Mouse (Mus musculus) neural tube, embryonic 13.5 days (tissue): ENCODE data around the gene Erlec1. TPM values are rescaled to one million over a fixed set of nuclear protein-coding genes. Genes with fewer than 3 reads are reported as not detected.

Source experiments
- ATAC-seq: fragments of 200-750 bp; cut with Nextera tagmentation; 2 replicates; pipeline ENCODE4 v1.8.0; 2017; ENCODE audit warnings: low read depth, mild to moderate bottlenecking, moderate TSS enrichment, moderate library complexity
- H3K27ac ChIP-seq: fragments of 300-500 bp; sonication (generic); replicated peaks from 2 replicates; pipeline ENCODE4 v1.5.1; 2015; ENCODE audit warnings: moderate library complexity, mild to moderate bottlenecking, inconsistent platforms
- H3K27me3 ChIP-seq: fragments of 300-500 bp; sonication (generic); 2 replicates; pipeline ENCODE4 v1.6.1; 2015; ENCODE audit warnings: mild to moderate bottlenecking, inconsistent platforms
- H3K36me3 ChIP-seq: fragments of 300-500 bp; sonication (generic); 2 replicates; pipeline ENCODE4 v1.6.1; 2015; ENCODE audit warnings: mild to moderate bottlenecking, inconsistent platforms
- H3K4me1 ChIP-seq: fragments of 300-500 bp; sonication (generic); replicated peaks from 2 replicates; pipeline ENCODE4 v1.6.1; 2015; ENCODE audit warnings: inconsistent platforms
- H3K4me2 ChIP-seq: fragments of 300-500 bp; sonication (generic); 2 replicates; pipeline ENCODE4 v1.6.1; 2015; ENCODE audit warnings: inconsistent platforms, mild to moderate bottlenecking, moderate library complexity
- H3K4me3 ChIP-seq: fragments of 300-500 bp; sonication (generic); 2 replicates; pipeline ENCODE4 v1.5.1; 2015; ENCODE audit warnings: mild to moderate bottlenecking, inconsistent platforms
- H3K9ac ChIP-seq: fragments of 300-500 bp; sonication (generic); 2 replicates; pipeline ENCODE4 v1.6.1; 2015; ENCODE audit warnings: moderate library complexity, mild to moderate bottlenecking, inconsistent platforms
- H3K9me3 ChIP-seq: fragments of 300-500 bp; sonication (generic); 2 replicates; pipeline ENCODE4 v1.6.1; 2016; ENCODE audit warnings: inconsistent platforms
- WGBS: fragments of 180-500 bp; shearing (Covaris S2); methylation state at CpG from one replicate; pipeline ENCODE4 v1.1.7; 2015; 5-methylcytosine and 5-hydroxymethylcytosine counted together
- polyA plus RNA-seq: library from polyadenylated mRNA; unstranded; fragments of >200 nt; fragmentation: Nextera tagmentation; extraction: Ambion mirVana; gene quantifications from 2 replicates; pipeline ENCODE4 v1.2.1, GENCODE M21; 2015

Erlec1 gene
- polyA plus RNA-seq, 1 experiment from 2014 or later: 12.0 TPM

GRCm38 (mm10) chr11:30928498-30928897 lies 25.6 kb downstream of the Erlec1 start:
- Histone ChIP-seq H3K9ac (no peak overlapping the region), H3K4me2 (no peak overlapping the region), H3K27me3 (no peaks in the 10 kb centered on the region), H3K27ac (no peak overlapping the region), H3K36me3 (peaks cover 61% of the 10 kb centered on the region), H3K4me3 (no peak overlapping the region), H3K9me3 (no peaks in the 10 kb centered on the region), H3K4me1 (no peaks in the 10 kb centered on the region)
- no peak for ATAC-seq
- 92% methylated on average over 1 of the region's 1 CpGs for WGBS

- H3K36me3 ChIP-seq: peaks cover 64% of the 10 kb centered on the region
- no peak overlapping the region for H3K27ac ChIP-seq
- no peaks in the 10 kb centered on the region for H3K9me3 ChIP-seq
- no peak overlapping the region for H3K4me3 ChIP-seq
- no peak overlapping the region for H3K9ac ChIP-seq
- H3K4me2 ChIP-seq: no peak overlapping the region
- H3K27me3 ChIP-seq: no peaks in the 10 kb centered on the region
- no peak for ATAC-seq
- no peaks in the 10 kb centered on the region for H3K4me1 ChIP-seq
Observed at GRCm38 (mm10) chr11:30928079-30928478, 26.1 kb downstream of the Erlec1 start.

- Histone ChIP-seq H3K27ac (no peak overlapping the region), H3K4me1 (no peaks in the 10 kb centered on the region), H3K36me3 (peaks cover 45% of the 10 kb centered on the region), H3K4me3 (no peak overlapping the region), H3K9me3 (no peaks in the 10 kb centered on the region), H3K4me2 (no peak overlapping the region), H3K27me3 (no peaks in the 10 kb centered on the region), H3K9ac (no peak overlapping the region)
- WGBS: 97% methylated on average over 3 of the region's 3 CpGs
- ATAC-seq: no peak
Observed at GRCm38 (mm10) chr11:30923283-30923682, 30.9 kb downstream of the Erlec1 start.

- Histone ChIP-seq H3K27ac (no peak overlapping the region), H3K4me3 (no peak overlapping the region), H3K9me3 (no peaks in the 10 kb centered on the region), H3K4me2 (no peak overlapping the region), H3K27me3 (no peaks in the 10 kb centered on the region), H3K9ac (no peak overlapping the region), H3K36me3 (peaks cover 24% of the 10 kb centered on the region), H3K4me1 (no peaks in the 10 kb centered on the region)
- no peak for ATAC-seq
- 72% methylated on average over 1 of the region's 1 CpGs for WGBS
Observed at GRCm38 (mm10) chr11:30920641-30921040, 33.5 kb downstream of the Erlec1 start.

- WGBS: 91% methylated on average over 3 of the region's 3 CpGs
Observed at GRCm38 (mm10) chr11:30912311-30912710, 41.8 kb downstream of the Erlec1 start.

GRCm38 (mm10) chr11:30899312-30899711 lies 54.8 kb downstream of the Erlec1 start:
- Histone ChIP-seq H3K4me3 (no peak overlapping the region), H3K27me3 (no peaks in the 10 kb centered on the region), H3K4me1 (no peaks in the 10 kb centered on the region), H3K9me3 (0 out of 2 replicates have a peak, but pooled peaks cover 1% of the 10 kb centered on the region), H3K4me2 (no peak overlapping the region), H3K36me3 (no peaks in the 10 kb centered on the region), H3K9ac (no peak overlapping the region), H3K27ac (no peak overlapping the region)
- ATAC-seq: no peak

More at GRCm38 (mm10) chr11:30912311-30912710, 41.8 kb downstream of the Erlec1 start:
- Histone ChIP-seq H3K27ac (no peak overlapping the region), H3K4me2 (no peak overlapping the region), H3K9me3 (no peaks in the 10 kb centered on the region; the same call in none of the 2 replicates), H3K4me1 (no peaks in the 10 kb centered on the region), H3K4me3 (no peak overlapping the region), H3K9ac (no peak overlapping the region), H3K27me3 (no peaks in the 10 kb centered on the region), H3K36me3 (peaks cover 4% of the 10 kb centered on the region; the same call in 1 of the 2 replicates)
- no peak for ATAC-seq

GRCm38 (mm10) chr11:30896201-30896600 lies 57.9 kb downstream of the Erlec1 start:
- Histone ChIP-seq H3K9me3 (no peaks in the 10 kb centered on the region), H3K4me2 (no peak overlapping the region), H3K27me3 (no peaks in the 10 kb centered on the region), H3K4me3 (no peak overlapping the region), H3K27ac (no peak overlapping the region), H3K36me3 (0 out of 2 replicates have a peak, but pooled peaks cover 8% of the 10 kb centered on the region), H3K4me1 (no peaks in the 10 kb centered on the region), H3K9ac (no peak overlapping the region)
- no peak for ATAC-seq
- WGBS: 100% methylated on average over 1 of the region's 1 CpGs

- Histone ChIP-seq H3K4me3 (no peak overlapping the region), H3K9ac (no peak overlapping the region), H3K27ac (no peak overlapping the region), H3K27me3 (no peaks in the 10 kb centered on the region), H3K4me1 (peaks cover 4% of the 10 kb centered on the region), H3K9me3 (no peaks in the 10 kb centered on the region), H3K36me3 (0 out of 2 replicates have a peak, but pooled peaks cover 9% of the 10 kb centered on the region), H3K4me2 (no peak overlapping the region)
- no peak for ATAC-seq
- 93% methylated on average over 2 of the region's 2 CpGs for WGBS
Observed at GRCm38 (mm10) chr11:30888153-30888552, 66.0 kb downstream of the Erlec1 start.

- 2% methylated on average over 40 of the region's 41 CpGs for WGBS
- Histone ChIP-seq H3K9me3 (no peaks in the 10 kb centered on the region), H3K27ac (peak within 1 kb of the TSS; percentile 83), H3K36me3 (peaks cover 7% of the 10 kb centered on the region), H3K27me3 (no peaks in the 10 kb centered on the region), H3K9ac (peak within 1 kb of the TSS; percentile 80), H3K4me1 (peaks cover 4% of the 10 kb centered on the region), H3K4me2 (peak within 1 kb of the TSS; percentile 64), H3K4me3 (peak within 1 kb of the TSS; percentile 53)
- peak; percentile 98 for ATAC-seq
Observed at GRCm38 (mm10) chr11:30885171-30885871, 68.8 kb downstream of the Erlec1 start, which contains the start of the genes Gpr75 and Asb3. Gene Gpr75, plus strand, starts transcription at chr11:30885358. Gene Asb3, plus strand, starts transcription at chr11:30885416.

Other genes starting within 250 kb of the Erlec1 start
- gene Psme4, start 182.6 kb downstream of the Erlec1 start, polyA plus RNA-seq: 16.7 and 18.9 TPM in 2 replicates
- 5.1 and 5.7 TPM in 2 replicates for gene Gpr75, start 69.0 kb downstream of the Erlec1 start, polyA plus RNA-seq
- 28.5 and 31.4 TPM in 2 replicates for gene Asb3, start 68.9 kb downstream of the Erlec1 start, polyA plus RNA-seq
- gene Chac2, start 32.0 kb upstream of the Erlec1 start, polyA plus RNA-seq: 25.7 and 31.0 TPM in 2 replicates
- not detected in 2 replicates for gene Gm17332, start 228.1 kb upstream of the Erlec1 start, polyA plus RNA-seq